ENCODE assay signal across 8 mouse cellular contexts in the genomic region with DNA sequence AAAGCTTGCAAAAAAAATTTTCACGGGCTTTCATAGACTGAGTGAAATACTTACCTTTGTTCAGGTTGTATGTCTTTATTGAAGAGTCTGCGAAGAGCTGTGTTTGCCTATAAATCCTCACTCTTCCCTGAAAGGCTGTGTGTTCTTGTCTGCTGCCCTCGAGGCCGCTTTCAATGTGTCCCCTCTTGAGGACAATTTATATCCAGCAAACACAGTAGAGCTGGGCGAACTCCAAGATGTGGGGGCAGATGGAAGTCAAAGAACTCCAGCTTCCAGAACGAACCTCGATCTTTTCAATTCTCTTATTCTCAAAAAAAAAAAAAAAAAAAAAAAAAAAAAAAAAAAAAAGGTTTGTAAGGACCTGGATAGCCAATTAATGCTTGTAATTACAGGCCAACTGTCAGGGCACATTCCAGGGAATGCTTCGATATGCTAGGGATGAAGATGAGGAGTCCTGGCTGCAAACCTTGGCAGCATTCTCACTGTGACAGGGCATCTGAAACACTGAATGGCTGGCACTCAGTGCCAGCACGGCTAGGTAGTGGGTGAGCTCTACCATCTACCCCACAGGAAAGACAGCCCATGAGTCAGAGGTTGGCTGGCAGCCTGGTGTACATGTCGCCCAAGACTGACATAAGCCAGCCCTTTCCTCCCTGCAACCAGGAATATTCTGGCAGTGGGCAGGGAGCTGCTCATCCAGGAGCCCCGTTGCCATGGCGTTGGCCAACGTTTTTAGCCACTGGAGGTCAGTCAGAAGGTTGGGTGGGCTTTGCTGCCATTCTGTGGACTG. TPM values are rescaled to one million over a fixed set of nuclear protein-coding genes. Genes with fewer than 3 reads are reported as not detected.
DNase-seq lines count a peak whose midpoint lies in the region; ATAC-seq and TF ChIP-seq lines count a peak whose summit lies in the region.

Hdac4 (minus strand) TSS at position 340 of the 790 bp plus-strand sequence.

- H3K27ac ChIP-seq in lung, embryonic 16.5 days (ENCODE audit: low read length): no peak within 1 kb of the TSS
- no peak within 1 kb of the TSS for H3K27ac ChIP-seq in embryonic fibroblast, embryonic 13.5 days (ENCODE audit: insufficient read depth, low read length)
- H3K27ac ChIP-seq in heart, embryonic 12.5 days (ENCODE audit: poor library complexity, severe bottlenecking): no peak within 1 kb of the TSS
- H3K27ac ChIP-seq in neural tube, embryonic 14.5 days (ENCODE audit: low read depth, low read length): no peak within 1 kb of the TSS

- WGBS in lung, embryonic 16.5 days: 59% methylated on average over 13 of the region's 13 CpGs
- 70% methylated on average over 13 of the region's 13 CpGs for WGBS in heart, embryonic 12.5 days
- 22% methylated on average over 13 of the region's 13 CpGs for WGBS in neural tube, embryonic 14.5 days

- no peak for DNase-seq in lung, postnatal 4 days
- DNase-seq in adrenal gland, adult 8-10 months: peak; percentile 82
- peak; percentile 44 to 48 for DNase-seq in layer of hippocampus, postnatal 36 days
- no peak for DNase-seq in spleen, adult 12 weeks (ENCODE audit: low spot score)

- TF ChIP-seq CTCF in embryonic fibroblast, embryonic 13.5 days (IDR thresholded peaks at IDR 0.05; ENCODE audit: borderline replicate concordance, insufficient read depth, low read length): no peak

- H3K36me3 ChIP-seq in lung, embryonic 16.5 days (ENCODE audit: control insufficient read depth, insufficient read depth, low read length): no peaks in the 10 kb centered on the region
- H3K36me3 ChIP-seq in heart, embryonic 12.5 days: no peaks in the 10 kb centered on the region
- no peaks in the 10 kb centered on the region for H3K36me3 ChIP-seq in neural tube, embryonic 14.5 days (ENCODE audit: control insufficient read depth, insufficient read depth, low read length)

- H3K4me2 ChIP-seq in lung, embryonic 16.5 days (ENCODE audit: low read depth, low read length): no peak within 1 kb of the TSS
- no peak within 1 kb of the TSS for H3K4me2 ChIP-seq in heart, embryonic 12.5 days
- no peak within 1 kb of the TSS; the same call in 1 of the 2 replicates for H3K4me2 ChIP-seq in neural tube, embryonic 14.5 days (ENCODE audit: low read depth, low read length)

- H3K27me3 ChIP-seq in lung, embryonic 16.5 days (ENCODE audit: control insufficient read depth, insufficient read depth, low read depth, low read length): no peaks in the 10 kb centered on the region
- no peaks in the 10 kb centered on the region for H3K27me3 ChIP-seq in heart, embryonic 12.5 days (replicated peaks)
- no peaks in the 10 kb centered on the region for H3K27me3 ChIP-seq in neural tube, embryonic 14.5 days (ENCODE audit: control insufficient read depth, insufficient read depth, low read length)

- no peak within 1 kb of the TSS for H3K9ac ChIP-seq in lung, embryonic 16.5 days (ENCODE audit: low read length)
- no peak within 1 kb of the TSS for H3K9ac ChIP-seq in heart, embryonic 12.5 days
- H3K9ac ChIP-seq in neural tube, embryonic 14.5 days (replicated peaks; ENCODE audit: low read depth, low read length): no peak within 1 kb of the TSS

- no peak within 1 kb of the TSS for H3K4me3 ChIP-seq in lung, embryonic 16.5 days (ENCODE audit: low read length)
- H3K4me3 ChIP-seq in embryonic fibroblast, embryonic 13.5 days (ENCODE audit: insufficient read depth, low read length): no peak within 1 kb of the TSS
- no peak within 1 kb of the TSS for H3K4me3 ChIP-seq in heart, embryonic 12.5 days
- H3K4me3 ChIP-seq in neural tube, embryonic 14.5 days (ENCODE audit: low read depth, low read length): no peak within 1 kb of the TSS

- H3K4me1 ChIP-seq in lung, embryonic 16.5 days (replicated peaks; ENCODE audit: control insufficient read depth, insufficient read depth, low read length): no peaks in the 10 kb centered on the region
- H3K4me1 ChIP-seq in embryonic fibroblast, embryonic 13.5 days (ENCODE audit: control insufficient read depth, insufficient read depth, low read length): no peaks in the 10 kb centered on the region; the same call in 1 of the 2 replicates
- 0 out of 2 replicates have a peak, but pooled peaks cover 4% of the 10 kb centered on the region for H3K4me1 ChIP-seq in heart, embryonic 12.5 days (replicated peaks)
- H3K4me1 ChIP-seq in neural tube, embryonic 14.5 days (ENCODE audit: control insufficient read depth, insufficient read depth, low read length): 0 out of 2 replicates have a peak, but pooled peaks cover 12% of the 10 kb centered on the region

- no peak for TF ChIP-seq POLR2A in embryonic fibroblast, embryonic 13.5 days (IDR thresholded peaks at IDR 0.05; ENCODE audit: low read depth, low read length)

- ATAC-seq in lung, embryonic 16.5 days (ENCODE audit: low read depth): no peak
- ATAC-seq in heart, embryonic 12.5 days (ENCODE audit: insufficient number of reproducible peaks, low FRiP score): 0 out of 2 replicates have a peak, but pooled peaks have one; percentile 51
- peak; percentile 90 for ATAC-seq in neural tube, embryonic 14.5 days (ENCODE audit: low read depth)

- H3K9me3 ChIP-seq in lung, embryonic 16.5 days (ENCODE audit: control insufficient read depth, low read length): no peaks in the 10 kb centered on the region
- H3K9me3 ChIP-seq in heart, embryonic 12.5 days (replicated peaks): no peaks in the 10 kb centered on the region
- H3K9me3 ChIP-seq in neural tube, embryonic 14.5 days (ENCODE audit: control insufficient read depth, low read length): no peaks in the 10 kb centered on the region

RNA-seq across cellular contexts. Expression of gene Hdac4, which starts in this region (rescaled TPM):
- 15.6 and 17.6 TPM in 2 replicates for polyA plus RNA-seq in lung, embryonic 16.5 days (2015; fragmentation: Nextera tagmentation; extraction: Ambion mirVana)
- 100 to 1,000 TPM in 2 of 4 experiments, 10 to 100 TPM in 2; 94.2 to 128 (median 101) TPM for total RNA-seq in adrenal gland, adult 8-10 months (2022)
- polyA plus RNA-seq in embryonic fibroblast, embryonic 13.5 days (2011; ENCODE audit: insufficient read length, low read depth, missing spikeins): 21.8 and 30.0 TPM in 2 replicates
- polyA plus RNA-seq in heart, embryonic 12.5 days (2016; fragmentation: Nextera tagmentation; extraction: Ambion mirVana): 10.1 and 10.8 TPM in 2 replicates
- 100 to 1,000 TPM; 117 to 119 TPM for total RNA-seq in layer of hippocampus, postnatal 36 days (2021)
- 35.3 and 38.0 TPM in 2 replicates for polyA plus RNA-seq in neural tube, embryonic 14.5 days (2014; fragmentation: Nextera tagmentation; extraction: Ambion mirVana)

Comparison
In these comparisons a context has a peak if more than half of its experiments do, and no peak if none do; other contexts are left out.
1. DNase-seq: peak in adrenal gland, adult 8-10 months (single experiment) and layer of hippocampus, postnatal 36 days (2 of 2); none in lung, postnatal 4 days (0 of 2) and spleen, adult 12 weeks (single experiment).